Mouse (Mus musculus) heart, adult 9 months (tissue): ENCODE data around the gene Wdr62.
"Not testable (repeated sequence)": the region's sequence is repeated elsewhere in the genome, so short reads cannot be mapped to it uniquely, and the experiment has no call there.

Source experiments
- DNase-seq, 2 experiments: peaks; one replicate each; pipeline ENCODE4 v3.0.0; 2022; ENCODE audit warnings: low spot score in 2 of 2

Gene Wdr62

DNA sequence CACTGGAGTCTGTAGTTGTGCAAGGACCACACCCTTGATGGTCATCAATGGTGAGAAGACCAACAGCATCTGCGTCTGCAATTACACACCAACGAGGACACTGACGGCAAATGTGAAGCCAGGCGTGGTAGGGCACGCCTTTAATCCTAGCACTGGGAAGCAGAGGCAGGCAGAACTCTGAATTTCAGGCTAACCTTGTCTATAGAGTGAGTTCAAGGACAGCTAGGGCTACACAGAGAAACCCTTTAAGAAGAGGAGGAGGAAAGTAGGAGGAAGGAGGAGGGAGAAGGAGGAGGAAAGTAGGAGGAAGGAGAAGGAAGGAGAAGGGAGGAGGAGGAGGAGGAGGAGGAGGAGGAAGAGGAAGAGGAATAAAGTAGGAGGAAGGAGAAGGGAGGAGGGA, 14.7 kb downstream of the Wdr62 start:
- no peak for DNase-seq

DNA sequence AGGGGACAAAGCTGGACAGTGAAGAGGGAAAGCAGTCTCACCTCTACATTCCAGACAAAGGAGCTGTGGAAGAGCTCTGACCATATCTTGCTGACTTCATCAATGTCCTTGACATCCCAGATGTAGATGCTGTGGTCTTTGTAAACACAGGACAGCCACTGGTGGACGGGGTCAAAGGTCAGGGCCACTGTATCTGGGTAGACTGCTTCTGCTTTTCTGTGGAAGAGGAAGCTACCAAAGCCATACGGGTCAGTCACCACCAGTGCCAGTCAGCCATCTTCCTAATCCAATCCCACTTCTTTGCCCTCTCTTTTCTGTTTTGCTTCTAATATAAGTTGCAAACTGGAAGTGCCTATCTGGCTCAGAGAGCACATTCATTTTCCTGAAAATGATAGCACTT, 15.2 kb downstream of the Wdr62 start:
- DNase-seq: no peak

DNA sequence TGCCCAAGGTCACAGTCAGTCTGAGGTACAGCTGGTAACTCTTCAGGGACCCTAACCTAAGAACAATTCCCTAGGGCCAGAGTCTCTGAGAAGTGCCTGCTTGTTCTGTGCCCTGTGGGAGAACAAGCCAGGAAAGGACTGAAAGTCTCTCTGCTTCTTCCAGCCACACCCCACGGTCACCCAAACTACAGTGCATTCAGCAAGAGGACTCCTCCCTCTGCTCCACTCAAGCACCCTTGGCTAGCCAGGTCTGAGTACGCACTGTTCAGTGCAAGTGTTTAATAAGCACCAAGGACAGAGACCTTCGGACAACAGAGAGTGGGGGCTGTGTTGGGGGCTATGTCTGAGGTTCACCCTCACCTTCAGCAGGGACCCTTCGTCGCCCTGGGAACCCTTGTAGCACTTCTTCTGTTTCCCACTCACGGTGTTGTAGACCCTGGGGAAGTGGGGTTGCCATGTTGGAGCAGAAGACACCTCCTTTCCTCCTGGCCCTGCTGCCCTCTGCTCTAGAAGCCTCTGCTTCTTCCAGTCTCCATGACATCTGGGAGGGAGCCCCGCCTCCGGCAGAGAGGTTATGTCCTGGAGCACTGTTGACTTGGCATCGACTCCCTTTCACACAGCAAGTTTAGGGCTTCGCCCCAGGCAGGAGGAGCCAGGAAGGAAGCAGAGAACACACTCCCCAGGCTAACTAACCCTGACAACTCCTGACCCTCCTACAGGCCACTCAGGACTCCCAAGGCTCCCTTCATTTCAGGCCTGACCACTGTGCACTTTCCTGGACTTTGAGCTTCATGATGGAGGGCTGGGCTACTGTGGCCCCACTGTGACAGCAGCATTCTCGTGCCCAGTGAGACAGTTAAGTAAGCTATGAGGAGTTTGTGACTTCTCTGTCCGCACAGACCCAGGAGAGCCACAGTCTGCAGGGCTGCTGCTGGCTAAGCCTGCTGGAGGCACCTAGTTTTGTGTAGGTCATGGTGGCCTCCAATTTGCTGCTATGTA, 28.0 kb downstream of the Wdr62 start:
- peak in 1 of 2 experiments; percentile 6 for DNase-seq

DNA sequence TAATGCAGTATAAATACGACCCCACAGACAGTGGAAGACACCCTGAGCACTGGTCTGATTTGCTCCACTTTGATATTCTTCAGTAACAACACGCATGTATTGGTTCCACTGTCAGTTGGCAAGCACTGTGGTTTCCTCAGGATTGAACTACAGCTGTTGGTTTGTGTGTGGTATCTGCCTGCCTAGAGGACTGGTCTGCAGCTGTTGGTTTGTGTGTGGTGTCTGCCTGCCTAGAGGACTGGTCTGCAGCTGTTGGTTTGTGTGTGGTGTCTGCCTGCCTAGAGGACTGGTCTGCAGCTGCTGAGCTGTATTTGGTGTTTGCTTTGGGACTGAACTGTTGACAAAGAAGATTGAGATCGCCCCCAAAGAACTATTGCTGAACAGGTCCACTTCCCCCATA, 42.8 kb downstream of the Wdr62 start:
- DNase-seq: not testable (repeated sequence)

DNA sequence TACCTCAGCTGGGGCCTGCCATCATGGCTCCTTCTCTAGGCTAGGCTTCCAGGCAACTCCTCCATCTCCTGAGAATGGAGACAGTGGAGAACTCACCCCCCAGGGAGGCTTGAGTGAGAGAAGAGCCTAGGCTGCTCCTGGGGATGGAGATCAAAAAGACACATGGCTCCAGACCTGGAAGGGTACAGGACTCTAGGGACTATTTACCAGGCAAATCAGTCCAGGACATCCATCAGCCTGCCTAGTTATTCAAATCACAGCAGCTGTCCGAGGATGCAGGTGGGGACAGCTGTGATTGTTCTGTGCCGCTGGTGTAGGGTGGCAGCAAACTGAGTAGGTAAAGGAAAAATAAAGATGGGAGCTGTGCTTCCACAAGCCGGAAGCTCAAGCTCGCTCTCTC, 44.6 kb downstream of the Wdr62 start, which contains the start of gene Ovol3:
Gene Ovol3 (minus strand): TSS at position 101 of the 400 bp plus-strand sequence.
- DNase-seq: no peak

DNA sequence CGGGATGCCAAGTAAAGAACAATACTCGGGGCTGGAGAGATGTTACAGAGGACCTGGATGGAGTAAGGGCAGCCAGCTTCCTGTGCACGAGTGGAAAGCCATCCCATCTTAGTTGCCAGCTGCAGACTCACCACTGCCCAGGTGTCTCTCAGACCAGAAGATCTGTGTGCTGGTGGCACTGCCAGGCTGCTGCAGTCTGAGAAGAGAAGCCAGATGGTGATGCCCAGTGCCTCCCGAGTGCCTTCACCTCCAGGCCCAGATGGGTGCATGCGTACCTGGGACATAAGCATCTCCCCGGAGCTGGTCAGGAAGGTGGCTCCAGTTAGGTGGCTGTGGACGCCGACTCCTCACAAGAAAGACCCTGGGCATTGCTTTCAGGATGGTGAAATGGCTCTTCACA, 45.1 kb downstream of the Wdr62 start:
- no peak for DNase-seq

DNA sequence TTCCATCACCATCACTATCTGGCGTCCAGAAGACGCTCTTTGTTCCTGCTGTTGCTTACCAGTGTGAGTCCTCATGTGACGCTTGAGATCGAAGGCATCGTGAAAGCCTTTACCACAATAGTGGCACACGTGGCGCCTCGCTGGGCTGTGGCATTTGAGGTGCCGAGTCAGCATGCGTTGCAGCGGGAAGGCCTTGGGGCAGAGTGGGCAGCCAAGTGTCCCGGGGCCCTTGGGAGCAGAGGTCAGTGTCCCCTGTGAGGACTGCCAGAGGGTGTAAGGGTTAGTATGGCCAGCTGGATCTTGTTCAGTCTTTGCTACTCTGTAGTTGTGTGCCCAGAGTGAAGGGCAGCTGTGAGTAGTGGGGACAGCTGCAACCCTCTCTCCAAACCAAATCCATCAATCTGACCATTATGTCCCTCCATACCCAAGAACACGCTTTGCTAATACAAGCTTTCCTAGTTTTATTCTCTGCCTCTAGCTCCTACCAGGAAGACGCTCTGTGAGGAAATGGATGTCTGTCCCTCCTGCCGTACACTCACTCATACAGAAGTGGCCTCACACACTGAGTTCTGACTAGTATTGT, 45.9 kb downstream of the Wdr62 start:
- no peak for DNase-seq

DNA sequence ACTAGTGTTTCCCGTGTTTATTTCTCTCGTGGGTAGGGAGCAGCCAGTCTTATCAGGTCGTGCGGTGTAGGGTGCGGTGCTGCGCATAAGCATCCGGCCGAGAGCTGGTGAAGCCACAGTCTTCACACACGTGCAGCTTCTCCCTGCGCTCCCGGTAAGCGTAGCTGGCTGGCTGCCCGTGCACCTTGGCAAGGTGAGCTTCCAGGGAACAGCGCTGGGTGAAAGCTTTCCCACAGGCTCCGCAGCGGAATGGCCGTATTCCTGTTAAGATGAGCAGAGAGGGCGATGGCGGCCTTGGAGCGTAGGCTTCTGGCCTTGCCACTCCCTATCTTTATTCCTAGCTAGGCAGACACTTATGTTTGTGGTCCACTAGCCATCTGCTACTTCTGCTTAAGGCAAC, 46.8 kb downstream of the Wdr62 start:
- DNase-seq: no peak

DNA sequence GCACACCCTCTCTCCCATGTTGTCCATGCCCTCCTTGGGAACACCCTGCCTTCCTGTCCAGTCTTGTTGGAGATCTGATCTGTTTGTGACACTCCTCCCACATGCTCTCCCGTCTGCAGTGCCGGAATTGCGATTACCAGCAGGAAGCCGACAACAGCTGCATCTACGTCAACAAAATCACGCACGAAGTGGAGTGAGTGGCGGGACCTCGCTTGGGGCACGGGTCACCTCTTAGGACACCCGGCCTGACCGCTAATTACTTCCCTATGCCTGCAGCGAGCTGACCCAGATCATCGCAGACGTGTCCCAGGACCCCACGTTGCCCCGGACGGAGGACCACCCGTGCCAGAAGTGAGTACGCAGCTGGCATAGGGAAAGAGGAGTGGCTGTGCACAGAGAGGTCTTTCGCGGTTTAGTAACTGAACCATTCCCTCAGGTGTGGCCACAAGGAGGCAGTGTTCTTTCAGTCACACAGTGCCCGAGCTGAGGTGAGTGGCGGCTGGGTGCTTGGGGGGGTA, 47.5 kb downstream of the Wdr62 start:
- DNase-seq: peak; percentile 27 to 36

DNA sequence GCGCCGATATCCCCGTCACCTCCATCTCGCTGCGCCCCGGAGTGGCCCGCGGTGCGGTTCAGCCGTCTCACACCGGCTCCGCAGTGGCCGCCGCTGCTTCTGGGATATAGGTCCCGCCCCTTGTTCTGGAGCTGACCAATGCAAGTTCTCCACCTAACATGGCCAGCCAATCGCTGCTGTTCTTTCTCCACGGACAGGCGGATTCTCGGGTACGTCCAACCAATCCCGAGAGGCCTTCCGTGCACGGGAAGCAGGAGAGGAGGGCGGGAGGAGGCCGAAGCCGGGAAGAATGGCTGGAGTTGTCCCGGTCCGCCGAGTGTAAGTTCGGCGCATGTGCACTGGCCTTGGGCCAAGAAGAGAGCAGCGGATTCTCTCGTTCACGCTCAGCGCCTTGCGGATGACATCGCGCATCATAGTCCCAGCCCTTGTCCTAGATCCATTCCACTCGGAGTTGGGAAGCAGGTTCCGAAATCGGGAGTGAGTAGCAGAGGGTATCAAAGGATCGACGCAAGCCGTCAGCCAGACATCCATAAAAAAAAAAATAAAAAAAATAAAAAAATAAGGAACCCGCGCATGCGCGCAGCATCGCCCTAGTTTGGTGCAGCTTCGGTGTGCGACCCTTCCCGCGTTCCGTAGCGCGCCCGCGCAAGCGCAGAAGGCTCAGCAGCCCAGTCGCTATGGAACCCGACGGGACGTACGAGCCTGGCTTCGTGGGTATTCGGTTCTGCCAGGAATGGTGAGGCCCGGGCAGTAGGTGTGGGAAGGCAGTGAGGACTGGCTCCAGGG, 48.4 kb downstream of the Wdr62 start, which contains the start of the genes Polr2i and Tbcb:
Gene Polr2i (plus strand): TSS at position 280 of the 786 bp plus-strand sequence.
Gene Tbcb (minus strand): TSS at position 604 of the 786 bp plus-strand sequence.
- DNase-seq: peak; percentile 98 to 99

DNA sequence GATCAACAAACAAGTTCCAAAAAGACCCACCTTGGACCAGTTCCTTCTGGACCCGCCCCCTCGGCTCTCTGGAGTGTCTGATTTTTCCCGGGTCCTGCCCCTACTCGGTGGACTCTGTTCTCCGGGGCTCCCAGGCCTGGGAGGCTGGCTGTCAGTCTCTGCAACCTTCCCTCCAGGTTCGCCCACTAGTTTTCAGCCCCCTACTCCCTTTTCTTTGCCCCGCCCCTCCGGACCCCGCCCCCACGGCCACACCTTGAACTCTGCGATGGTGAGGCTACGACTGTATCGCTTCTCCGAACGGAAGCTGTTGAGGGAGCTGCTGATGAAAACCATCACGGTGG, 48.9 kb downstream of the Wdr62 start:
- peak in 1 of 2 experiments; percentile 27 for DNase-seq

DNA sequence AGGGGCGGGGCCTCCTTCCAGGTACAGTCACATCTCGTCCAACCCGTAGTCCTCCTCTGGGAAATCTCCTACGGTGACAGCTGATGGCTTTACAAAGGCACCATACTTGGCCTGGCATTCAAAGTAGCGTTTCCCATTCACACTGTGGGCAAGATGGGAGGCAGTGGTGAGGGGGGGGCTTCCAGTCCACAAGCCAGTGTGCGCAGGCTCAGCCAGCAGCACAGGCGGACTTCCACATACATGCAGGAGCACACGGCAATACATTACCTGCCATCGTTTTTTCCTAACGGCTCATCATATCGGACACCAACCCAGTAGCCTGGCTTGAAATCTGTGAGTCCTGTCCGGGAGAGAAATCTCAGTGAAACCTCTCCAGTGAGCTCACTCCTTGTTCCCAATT, 56.0 kb downstream of the Wdr62 start:
- DNase-seq: no peak

DNA sequence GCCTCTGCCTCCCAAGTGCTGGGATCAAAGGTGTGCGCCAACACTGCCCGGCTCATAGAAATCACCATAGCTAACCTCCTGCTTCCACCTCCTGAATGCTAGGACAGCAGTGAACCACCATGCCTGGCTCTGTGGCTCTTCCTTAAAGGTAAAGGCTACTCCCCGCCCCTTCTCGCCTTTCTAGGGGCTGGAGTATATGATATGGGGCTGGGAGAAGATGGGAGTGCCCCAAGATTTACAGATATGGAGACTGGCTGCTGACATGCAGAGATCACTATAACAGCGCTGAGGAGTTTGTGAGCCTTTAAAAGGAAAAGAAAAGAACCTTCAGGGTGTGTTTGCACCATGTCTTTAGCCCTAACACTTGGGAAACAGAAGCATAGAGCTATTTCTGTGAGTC, 58.0 kb downstream of the Wdr62 start:
- no peak for DNase-seq

DNA sequence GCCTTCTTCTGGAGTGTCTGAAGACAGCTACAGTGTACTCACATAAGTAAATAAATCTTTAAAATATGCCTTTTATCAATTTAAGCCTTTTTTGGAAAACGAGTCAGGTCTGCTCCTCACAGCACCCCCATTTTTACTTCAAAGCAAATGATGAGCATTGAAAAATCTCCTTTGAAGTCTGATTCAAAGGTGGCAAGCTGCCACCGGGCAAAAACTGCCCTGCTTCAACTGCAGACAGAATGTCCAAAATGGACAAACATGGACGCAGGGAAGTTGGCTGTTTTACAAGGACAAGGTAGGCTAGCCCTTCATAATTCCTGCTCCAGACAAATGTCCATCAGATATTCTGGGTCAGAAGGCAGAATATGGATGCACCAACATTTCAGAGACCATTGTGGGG, 58.8 kb downstream of the Wdr62 start:
- DNase-seq: no peak

DNA sequence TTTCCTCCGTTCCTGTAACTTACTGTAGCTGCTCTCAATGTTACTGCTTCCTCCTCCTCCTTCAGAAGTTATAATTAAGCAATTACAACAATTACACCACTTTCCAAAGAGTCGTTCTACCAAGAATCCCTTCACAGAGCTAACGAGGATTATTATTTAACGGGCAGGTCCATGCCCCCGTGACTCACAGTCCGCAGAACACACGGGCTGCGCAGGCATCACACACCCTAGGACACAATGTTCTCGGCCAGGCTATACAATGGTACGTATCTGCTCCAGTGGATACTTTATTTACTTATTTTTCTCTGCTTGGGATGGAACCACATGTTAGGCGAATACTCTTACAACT, 60.2 kb downstream of the Wdr62 start:
- no peak for DNase-seq

DNA sequence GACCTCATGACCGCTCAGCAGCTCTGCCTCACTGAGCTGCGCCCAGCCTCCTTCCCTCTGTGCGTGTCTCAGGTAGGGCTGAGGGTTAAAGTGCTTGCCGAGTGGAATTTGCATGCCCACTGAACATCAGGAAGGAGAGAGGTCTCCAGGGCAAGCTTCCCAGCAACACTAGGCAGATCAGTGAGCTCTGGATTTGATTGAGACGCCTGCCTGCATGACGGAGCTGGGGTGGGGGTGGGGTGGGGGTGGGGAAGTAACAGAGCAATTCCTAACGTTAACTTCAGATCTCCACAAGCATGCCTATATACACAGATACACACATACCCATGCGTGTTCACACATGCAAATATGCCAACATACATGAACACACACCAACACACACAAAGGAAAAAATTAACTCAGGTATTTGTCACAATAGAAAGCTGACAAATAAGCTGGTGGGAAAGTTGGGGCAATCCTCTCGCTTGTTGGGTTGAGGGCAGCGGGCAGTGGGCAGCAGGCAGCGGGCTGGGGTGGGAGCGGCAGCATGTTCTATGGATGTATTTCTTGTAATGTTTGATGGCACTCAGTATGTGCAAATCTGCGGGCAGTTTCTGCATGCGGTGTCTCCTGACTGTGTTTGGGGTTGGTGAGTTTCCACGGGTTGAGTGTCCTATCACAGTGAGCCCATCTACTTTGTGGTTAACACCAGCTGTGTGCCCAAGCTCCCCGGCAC, 60.8 kb downstream of the Wdr62 start:
- no peak for DNase-seq

DNA sequence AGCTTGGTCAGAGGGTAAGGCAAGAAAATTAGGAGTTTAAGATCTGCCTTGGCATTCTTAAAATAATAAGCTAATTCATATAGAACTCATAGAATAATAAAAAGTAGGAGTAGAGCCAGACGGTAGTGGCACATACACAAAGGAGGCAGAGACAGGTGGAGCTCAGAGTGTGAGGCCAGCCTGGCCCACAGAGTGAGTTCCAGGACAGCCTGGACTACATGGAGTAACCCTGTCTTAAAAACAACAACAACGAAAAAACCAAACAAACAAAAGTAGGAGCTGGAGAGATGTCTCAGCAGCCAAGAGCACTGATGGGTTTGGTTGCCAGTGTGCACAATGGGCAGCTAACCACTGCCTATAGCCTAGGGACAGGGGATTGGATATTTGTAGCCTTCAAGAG, 62.9 kb downstream of the Wdr62 start:
- DNase-seq: no peak

DNA sequence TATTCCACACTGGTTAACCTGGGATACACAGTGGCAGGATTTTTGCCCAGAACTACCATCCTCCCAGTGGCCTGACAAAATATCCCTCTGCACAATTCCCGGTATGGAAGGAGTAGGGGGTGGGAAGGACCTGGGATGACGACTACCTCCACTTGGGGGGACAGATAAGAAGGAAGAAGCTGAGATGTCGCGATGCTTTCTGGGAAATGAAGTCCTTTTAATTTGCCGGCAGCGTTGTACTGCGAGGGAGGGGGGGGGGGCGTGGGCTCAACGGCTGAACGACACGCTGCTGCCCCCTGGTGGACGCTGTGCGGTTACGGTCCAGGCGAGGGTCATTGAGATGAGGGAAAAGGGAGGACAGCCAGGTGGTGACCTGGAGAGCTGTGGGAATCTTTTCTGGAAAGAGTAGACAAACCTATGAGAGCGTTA, 63.5 kb downstream of the Wdr62 start:
- peak; percentile 64 to 66 for DNase-seq

DNA sequence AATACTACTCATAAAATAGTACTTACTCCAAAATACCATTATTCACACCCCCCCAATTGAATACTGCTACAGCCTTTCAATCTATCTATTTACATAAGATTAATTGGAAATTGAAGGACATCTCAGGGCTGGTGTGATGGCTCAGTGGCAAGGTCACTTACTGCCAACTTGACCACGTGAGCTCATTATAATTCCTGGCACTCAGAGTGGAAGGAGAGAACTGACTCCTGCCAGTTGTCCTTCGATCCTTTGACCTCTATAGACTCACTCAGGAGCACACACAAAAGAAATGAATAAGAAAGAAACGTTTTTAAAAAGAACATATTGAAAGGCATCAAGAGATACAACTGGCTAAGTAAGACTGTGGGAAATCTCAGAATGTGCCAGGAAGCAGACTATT, 64.3 kb downstream of the Wdr62 start:
- DNase-seq: no peak

DNA sequence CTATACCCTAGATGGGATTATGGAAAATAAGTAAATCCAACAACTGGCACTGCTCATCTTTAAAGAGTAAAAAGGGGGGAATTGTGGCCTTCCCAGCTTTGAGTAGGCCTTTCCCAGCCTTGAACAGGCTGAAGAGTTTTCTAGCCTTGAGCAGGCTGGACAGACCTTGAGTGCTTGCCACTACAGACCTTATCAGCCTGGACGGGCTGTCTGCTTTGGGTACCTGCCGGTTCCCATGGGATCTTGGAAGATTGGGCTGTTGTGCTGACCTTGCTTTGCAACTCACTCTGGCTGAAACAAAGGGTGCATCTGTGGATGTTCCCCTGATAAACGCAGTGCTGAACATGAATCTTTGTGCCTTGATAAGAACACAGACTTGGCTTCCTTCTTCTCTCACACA, 66.3 kb downstream of the Wdr62 start:
- no peak for DNase-seq

DNA sequence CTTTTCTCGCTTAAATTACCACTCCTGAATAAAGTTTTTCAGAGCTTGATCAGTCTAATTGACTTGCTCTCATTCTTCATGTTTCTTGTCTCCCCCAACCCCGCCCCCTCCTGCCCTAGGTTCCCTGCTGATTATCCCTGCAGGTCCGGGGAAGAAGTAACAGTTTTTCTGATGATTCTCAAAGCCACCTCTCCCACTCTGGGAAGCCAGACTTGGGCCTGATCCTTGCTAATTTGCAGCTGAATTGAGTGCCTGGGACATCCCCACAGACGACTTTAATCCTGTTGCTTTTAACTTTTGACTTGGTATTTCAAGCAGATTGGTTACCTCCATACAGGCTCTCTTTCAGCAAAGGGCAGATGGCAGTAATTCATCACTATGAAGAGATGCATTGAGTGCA, 69.2 kb downstream of the Wdr62 start:
- no peak for DNase-seq
